Mouse (Mus musculus) olfactory bulb, adult 2 months (tissue): ENCODE results near the gene Spata46.

Experiments used
- CTCF ChIP-seq: fragments of 200-500 bp; IDR thresholded peaks from 2 replicates; pipeline ENCODE4 v1.5.1; 2012; ENCODE audit warnings: low read depth, mild to moderate bottlenecking, low read length, moderate library complexity; ENCODE audit not compliant: insufficient read depth
- POLR2A ChIP-seq: fragments of 200-500 bp; IDR thresholded peaks from 2 replicates; pipeline ENCODE4 v1.6.1; 2012; ENCODE audit warnings: mild to moderate bottlenecking, low read depth, low read length, moderate library complexity; ENCODE audit not compliant: insufficient read depth

- TF ChIP-seq POLR2A = no peak
- no peak for TF ChIP-seq CTCF
Observed at GRCm38 (mm10) chr1:170294786-170295570, 13.6 kb upstream of the Spata46 start.
